Mouse (Mus musculus) cortical plate, adult 2 months (tissue): ENCODE data around the gene Per3.

ENCODE experiments used
- CTCF ChIP-seq: fragments of 200-500 bp; IDR thresholded peaks from 2 replicates; pipeline ENCODE4 v1.5.1; 2011; ENCODE audit warnings: mild to moderate bottlenecking, control low read depth, low read length; ENCODE audit not compliant: insufficient read depth; ENCODE audit errors: extremely low read depth
- POLR2A ChIP-seq: fragments of 200-500 bp; IDR thresholded peaks from 2 replicates; pipeline ENCODE4 v1.6.1; 2011; ENCODE audit warnings: mild to moderate bottlenecking, low read length, control low read depth; ENCODE audit not compliant: insufficient read depth; ENCODE audit errors: extremely low read depth

DNA sequence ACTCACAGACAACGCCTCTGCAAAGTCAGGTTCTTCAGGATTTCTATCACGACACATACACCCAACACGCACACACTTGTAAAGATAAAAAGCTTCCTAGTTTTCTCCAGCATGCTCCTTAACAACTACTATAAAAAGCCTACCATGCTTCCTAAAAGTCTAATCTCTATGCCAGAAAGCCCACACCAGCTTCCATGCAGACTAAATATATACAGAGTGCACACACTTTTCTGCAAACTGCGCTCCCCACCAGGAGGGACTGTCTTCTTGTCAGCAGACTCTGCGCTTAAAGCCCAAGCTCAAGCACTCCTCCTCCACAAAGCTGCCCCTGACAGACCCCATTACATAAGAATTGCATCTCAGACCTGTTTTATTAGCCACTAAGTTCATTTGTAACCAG lies 3.0 kb downstream of the Per3 start:
- TF ChIP-seq CTCF (no peak), POLR2A (0 out of 2 replicates have a peak, but pooled peaks have one; percentile 15)
